10 mouse cellular contexts compared by ENCODE assay signal in genomic region chr15:72200861-72201260, GRCm38 (mm10).
DNase-seq lines count a peak whose midpoint lies in the region; ATAC-seq and TF ChIP-seq lines count a peak whose summit lies in the region.
"Had no signal": no experiment of that assay in that cellular context is flagged by ENCODE, and none has a peak within 500 bp of the region (broad histone marks: within the 10 kb centered on the region; RNA-seq: fewer than 3 reads in every experiment).

No protein-coding gene starts in this region.

- no peaks in the 10 kb centered on the region for H3K36me3 ChIP-seq in intestine, embryonic 14.5 days (ENCODE audit: control insufficient read depth, insufficient read depth, low read length)
- no peaks in the 10 kb centered on the region for H3K36me3 ChIP-seq in intestine, embryonic 16.5 days (ENCODE audit: control insufficient read depth, insufficient read depth, low read length)
- no peaks in the 10 kb centered on the region for H3K36me3 ChIP-seq in stomach, postnatal 0 days (ENCODE audit: control insufficient read depth, insufficient read depth, low read length)

- DNase-seq in intestine, embryonic 14.5 days (ENCODE audit: low spot score) = peak; percentile 62
- peak; percentile 3 for DNase-seq in urinary bladder, postnatal 14 days (ENCODE audit: low spot score)
- DNase-seq in urinary bladder, adult 18-20 months (ENCODE audit: low spot score in 2 of 2) = no peak
- DNase-seq in embryo, embryonic 9.5 days (ENCODE audit: extremely low spot score) = peak; percentile 6
- DNase-seq in thymus, postnatal 4 days = no peak
- no peak for DNase-seq in stomach, postnatal 0 days (ENCODE audit: low spot score)
- DNase-seq: gastrocnemius, postnatal 14 days had no signal

- no peaks in the 10 kb centered on the region for H3K9me3 ChIP-seq in intestine, embryonic 14.5 days (ENCODE audit: control insufficient read depth, low read length)
- no peaks in the 10 kb centered on the region for H3K9me3 ChIP-seq in intestine, embryonic 16.5 days (ENCODE audit: control insufficient read depth, low read length)
- H3K9me3 ChIP-seq in stomach, postnatal 0 days (ENCODE audit: control insufficient read depth, low read length) = no peaks in the 10 kb centered on the region

- no peaks in the 10 kb centered on the region for H3K27me3 ChIP-seq in intestine, embryonic 14.5 days (replicated peaks; ENCODE audit: control insufficient read depth, insufficient read depth, low read length)
- H3K27me3 ChIP-seq in intestine, embryonic 16.5 days (replicated peaks; ENCODE audit: control insufficient read depth, insufficient read depth, low read length) = no peaks in the 10 kb centered on the region
- no peaks in the 10 kb centered on the region for H3K27me3 ChIP-seq in stomach, postnatal 0 days (ENCODE audit: control insufficient read depth, insufficient read depth, low read length)

- WGBS in intestine, embryonic 14.5 days = 34% methylated on average over 3 of the region's 3 CpGs
- WGBS in intestine, embryonic 16.5 days = 33% methylated on average over 3 of the region's 3 CpGs
- WGBS in stomach, postnatal 0 days = 30% methylated on average over 3 of the region's 3 CpGs

- TF ChIP-seq CTCF in stomach, postnatal 0 days (IDR thresholded peaks at IDR 0.05; ENCODE audit: low read depth) = no peak

- H3K4me1 ChIP-seq in intestine, embryonic 14.5 days (replicated peaks; ENCODE audit: control insufficient read depth, insufficient read depth, low read length) = no peaks in the 10 kb centered on the region
- H3K4me1 ChIP-seq in intestine, embryonic 16.5 days (ENCODE audit: control insufficient read depth, insufficient read depth, low read length) = no peaks in the 10 kb centered on the region
- no peaks in the 10 kb centered on the region for H3K4me1 ChIP-seq in stomach, postnatal 0 days (replicated peaks; ENCODE audit: control insufficient read depth, insufficient read depth)

- no peak for TF ChIP-seq EP300 in stomach, postnatal 0 days (optimal IDR thresholded peaks at IDR 0.05)

- no peak overlapping the region for H3K27ac ChIP-seq in intestine, embryonic 14.5 days (ENCODE audit: low read depth)
- no peak overlapping the region for H3K27ac ChIP-seq in intestine, embryonic 16.5 days (ENCODE audit: low read length)
- no peak overlapping the region for H3K27ac ChIP-seq in stomach, postnatal 0 days (replicated peaks)
- H3K27ac ChIP-seq: left cerebral cortex, adult 2 months had no signal

- no peak overlapping the region for H3K9ac ChIP-seq in intestine, embryonic 14.5 days (ENCODE audit: low read length)
- H3K9ac ChIP-seq in intestine, embryonic 16.5 days (ENCODE audit: low read depth, low read length) = no peak overlapping the region
- H3K9ac ChIP-seq in stomach, postnatal 0 days (ENCODE audit: low read length) = no peak overlapping the region

- no peak for ATAC-seq in intestine, embryonic 14.5 days (replicated peaks; ENCODE audit: low FRiP score, low TSS enrichment, low read depth)
- no peak for ATAC-seq in intestine, embryonic 16.5 days
- no peak for ATAC-seq in stomach, postnatal 0 days (ENCODE audit: low FRiP score, low TSS enrichment)
- ATAC-seq: inflammation-experienced regulatory T-cells, adult 6 months had no signal

- H3K4me2 ChIP-seq in intestine, embryonic 14.5 days (ENCODE audit: low read length) = no peak overlapping the region
- H3K4me2 ChIP-seq in intestine, embryonic 16.5 days (ENCODE audit: low read depth, low read length) = no peak overlapping the region
- no peak overlapping the region for H3K4me2 ChIP-seq in stomach, postnatal 0 days (replicated peaks; ENCODE audit: low read depth)

- no peak overlapping the region for H3K4me3 ChIP-seq in intestine, embryonic 14.5 days (ENCODE audit: low read depth, low read length)
- H3K4me3 ChIP-seq in intestine, embryonic 16.5 days (ENCODE audit: low read length) = no peak overlapping the region
- no peak overlapping the region for H3K4me3 ChIP-seq in stomach, postnatal 0 days (ENCODE audit: low read depth, low read length)
- H3K4me3 ChIP-seq: left cerebral cortex, adult 2 months had no signal

Comparison
In these comparisons a context has a peak if more than half of its experiments do, and no peak if none do; other contexts are left out.
1. DNase-seq: peak in intestine, embryonic 14.5 days (single experiment), urinary bladder, postnatal 14 days (single experiment) and embryo, embryonic 9.5 days (single experiment); none in urinary bladder, adult 18-20 months (0 of 2), thymus, postnatal 4 days (single experiment) and stomach, postnatal 0 days (single experiment).